Mouse (Mus musculus): Measurements from ENCODE around the gene G6pc2.
A peak's percentile ranks its signal among the peaks of the same experiment; 100 is the strongest.

Gene G6pc2

GRCm38 (mm10) chr2:69210773-69211172 is at the start of gene G6pc2:
Gene G6pc2 (plus strand): TSS chr2:69211073.
- DNase-seq: peak; percentile 13 to 22

- DNase-seq: peak; percentile 28 to 37
Observed at GRCm38 (mm10) chr2:69170395-69171077, 40.3 kb upstream of the G6pc2 start.

- no peak for DNase-seq
Observed at GRCm38 (mm10) chr2:69175296-69175695, 35.6 kb upstream of the G6pc2 start.

GRCm38 (mm10) chr2:69179721-69180120 is 31.2 kb upstream of the G6pc2 start:
- no peak for DNase-seq

GRCm38 (mm10) chr2:69187990-69188389 is 22.9 kb upstream of the G6pc2 start:
- DNase-seq: no peak

- no peak for DNase-seq
Observed at GRCm38 (mm10) chr2:69188732-69189131, 22.1 kb upstream of the G6pc2 start.

GRCm38 (mm10) chr2:69189222-69189621 is 21.7 kb upstream of the G6pc2 start:
- no peak for DNase-seq

GRCm38 (mm10) chr2:69191059-69191458 is 19.8 kb upstream of the G6pc2 start:
- DNase-seq: no peak

- no peak for DNase-seq
Observed at GRCm38 (mm10) chr2:69193555-69193954, 17.3 kb upstream of the G6pc2 start.

- DNase-seq: peak; percentile 8 to 39
Observed at GRCm38 (mm10) chr2:69205185-69205584, 5.7 kb upstream of the G6pc2 start.

- DNase-seq: peak; percentile 86 to 94
Observed at GRCm38 (mm10) chr2:69205791-69206351, 5.0 kb upstream of the G6pc2 start, which contains the start of gene Spc25. Gene Spc25 (minus strand): TSS chr2:69206194.

- peak; percentile 17 to 30 for DNase-seq
Observed at GRCm38 (mm10) chr2:69206523-69206922, 4.3 kb upstream of the G6pc2 start.

GRCm38 (mm10) chr2:69209684-69210083 is 1.2 kb upstream of the G6pc2 start:
- no peak for DNase-seq

GRCm38 (mm10) chr2:69212652-69213051 is 1.8 kb downstream of the G6pc2 start:
- no peak for DNase-seq

- no peak for DNase-seq
Observed at GRCm38 (mm10) chr2:69215242-69215641, 4.4 kb downstream of the G6pc2 start.

- no peak for DNase-seq
Observed at GRCm38 (mm10) chr2:69221868-69222416, 11.1 kb downstream of the G6pc2 start.

GRCm38 (mm10) chr2:69222815-69223214 is 11.9 kb downstream of the G6pc2 start:
- no peak for DNase-seq

- DNase-seq: no peak
Observed at GRCm38 (mm10) chr2:69224724-69225123, 13.9 kb downstream of the G6pc2 start.

GRCm38 (mm10) chr2:69226876-69227275 is 16.0 kb downstream of the G6pc2 start:
- DNase-seq: no peak

- DNase-seq: no peak
Observed at GRCm38 (mm10) chr2:69228635-69229034, 17.8 kb downstream of the G6pc2 start.

- DNase-seq: no peak
Observed at GRCm38 (mm10) chr2:69230137-69230536, 19.3 kb downstream of the G6pc2 start.

GRCm38 (mm10) chr2:69232101-69232500 is 21.2 kb downstream of the G6pc2 start:
- no peak for DNase-seq

GRCm38 (mm10) chr2:69234976-69235678 is 24.3 kb downstream of the G6pc2 start:
- DNase-seq: no peak

GRCm38 (mm10) chr2:69239315-69239714 is 28.4 kb downstream of the G6pc2 start:
- DNase-seq: peak in 1 of 2 experiments; percentile 4

All from kidney, postnatal 4 days (tissue).